Comparison of ENCODE assay signal across 9 mouse cellular contexts in genomic region chr15:4056627-4057026, GRCm38 (mm10). TPM values are rescaled to one million over a fixed set of nuclear protein-coding genes. Genes with fewer than 3 reads are reported as not detected.
DNase-seq lines count a peak whose midpoint lies in the region; ATAC-seq and TF ChIP-seq lines count a peak whose summit lies in the region.
"Had no signal": no experiment of that assay in that cellular context is flagged by ENCODE, and none has a peak within 500 bp of the region (broad histone marks: within the 10 kb centered on the region; RNA-seq: fewer than 3 reads in every experiment).

No protein-coding gene starts in this region.

- 0 out of 2 replicates have a peak, but pooled peaks have one; percentile 31 for TF ChIP-seq CTCF in liver, embryonic 14.5 days (IDR thresholded peaks at IDR 0.05; ENCODE audit: low read depth)

- H3K9ac ChIP-seq in liver, embryonic 14.5 days (replicated peaks): no peak overlapping the region

- no peak overlapping the region for H3K4me3 ChIP-seq in liver, embryonic 14.5 days (ENCODE audit: insufficient read depth in 1 of 2, low read depth in 2 of 2, low read length in 2 of 2)
- H3K4me3 ChIP-seq: megakaryocyte, embryonic 14.5 days had no signal

- H3K4me1 ChIP-seq in liver, embryonic 14.5 days (replicated peaks; ENCODE audit: control insufficient read depth in 2 of 2, insufficient read depth in 2 of 2, low read length in 1 of 2): no peaks in the 10 kb centered on the region
- H3K4me1 ChIP-seq: megakaryocyte, embryonic 14.5 days had no signal

- H3K36me3 ChIP-seq in liver, embryonic 14.5 days (replicated peaks; ENCODE audit: control insufficient read depth, insufficient read depth, low read depth): no peaks in the 10 kb centered on the region

- H3K27me3 ChIP-seq in liver, embryonic 14.5 days (ENCODE audit: control insufficient read depth, insufficient read depth, low read length): no peaks in the 10 kb centered on the region
- H3K27me3 ChIP-seq: megakaryocyte, embryonic 14.5 days had no signal

- H3K4me2 ChIP-seq in liver, embryonic 14.5 days (ENCODE audit: low read depth): no peak overlapping the region

- H3K27ac ChIP-seq in liver, embryonic 14.5 days: no peak overlapping the region

- 45% methylated on average over 5 of the region's 5 CpGs for WGBS in liver, embryonic 14.5 days (ENCODE audit: insufficient replicate concordance)

- H3K9me3 ChIP-seq in liver, embryonic 14.5 days (ENCODE audit: control insufficient read depth, low read length): no peaks in the 10 kb centered on the region
- H3K9me3 ChIP-seq: megakaryocyte, embryonic 14.5 days had no signal

- ATAC-seq in liver, embryonic 14.5 days (ENCODE audit: insufficient read depth): no peak

- DNase-seq in adrenal gland, postnatal 14 days: peak; percentile 34
- DNase-seq in adrenal gland, adult 8-10 months: no peak
- no peak for DNase-seq in liver, embryonic 14.5 days (ENCODE audit: low read depth in 3 of 3, low spot score in 3 of 3)
- no peak for DNase-seq in liver
- peak; percentile 40 for DNase-seq in embryo, embryonic 10 days (ENCODE audit: low spot score)
- peak; percentile 19 to 51 for DNase-seq in kidney, postnatal 4 days
- DNase-seq in retina, postnatal 1 day: peak; percentile 48
- DNase-seq in spleen, postnatal 36 days (ENCODE audit: low spot score in 2 of 2): no peak

- TF ChIP-seq EP300 in liver, embryonic 14.5 days (IDR thresholded peaks at IDR 0.05; ENCODE audit: low read depth): no peak

RNA-seq across cellular contexts. Expression of gene Oxct1, which starts 30.4 kb away (rescaled TPM):
- total RNA-seq in adrenal gland, postnatal 14 days (2021): 162 and 172 TPM in 2 replicates
- 100 to 1,000 TPM; 108 to 155 (median 147) TPM for total RNA-seq in adrenal gland, adult 8-10 months (2022)
- polyA plus RNA-seq in liver, embryonic 14.5 days (2012; rRNA removed): 5.8 and 9.4 TPM in 2 replicates
- 24.4 and 31.5 TPM in 2 replicates for polyA plus RNA-seq in liver, embryonic 14.5 days (2014; fragmentation: Nextera tagmentation; extraction: Ambion mirVana)

Comparison
In these comparisons a context has a peak if more than half of its experiments do, and no peak if none do; other contexts are left out.
1. DNase-seq: peak in adrenal gland, postnatal 14 days (single experiment), embryo, embryonic 10 days (single experiment), kidney, postnatal 4 days (2 of 2) and retina, postnatal 1 day (single experiment); none in adrenal gland, adult 8-10 months (single experiment), liver, embryonic 14.5 days (0 of 3), liver (single experiment) and spleen, postnatal 36 days (0 of 2).